Mouse (Mus musculus) ovary, postnatal 10 days (tissue): ENCODE results near the gene Mrpl19.

Source experiments
- DNase-seq: peaks from one replicate; pipeline ENCODE4 v3.0.0; 2022; ENCODE audit warnings: low spot score

Gene Mrpl19

DNA sequence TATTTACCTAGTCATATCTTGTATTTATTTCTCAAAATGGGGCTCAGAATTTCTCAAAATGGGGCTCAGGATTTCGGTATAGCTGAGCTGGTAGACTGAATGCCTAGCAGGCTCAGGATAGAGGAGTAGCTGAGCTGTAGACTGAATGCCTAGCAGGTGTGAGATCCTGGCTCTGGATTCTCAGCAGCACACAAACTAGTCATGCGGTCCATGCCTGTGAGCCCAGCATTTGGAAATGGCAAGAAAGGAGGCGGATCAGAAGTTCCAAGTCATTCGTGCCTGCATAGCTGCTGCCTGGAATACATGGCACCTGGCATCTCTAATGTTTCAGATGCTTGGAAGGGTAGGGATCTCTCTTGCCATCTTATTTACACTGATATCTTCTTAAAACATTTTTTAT is 36.4 kb downstream of the Mrpl19 start:
- no peak for DNase-seq

DNA sequence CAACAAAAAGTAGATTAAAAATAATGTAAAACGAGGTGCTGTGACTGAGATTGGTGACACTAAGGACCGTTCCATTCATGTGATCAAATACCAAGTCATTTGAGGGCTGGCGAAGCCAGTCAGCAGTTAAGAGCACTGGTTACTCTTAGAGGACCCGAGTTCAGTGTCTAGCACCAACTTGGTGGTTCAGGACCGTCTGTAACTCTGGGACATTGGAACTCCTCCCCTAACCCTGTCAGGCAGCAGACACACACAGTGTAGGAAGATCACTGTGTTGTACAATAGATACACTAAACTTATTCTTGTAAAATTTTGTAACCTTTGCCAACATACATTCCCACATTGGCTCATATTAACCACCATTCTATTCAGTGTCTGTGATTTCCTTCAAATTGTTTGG is 41.5 kb downstream of the Mrpl19 start:
- no peak for DNase-seq

DNA sequence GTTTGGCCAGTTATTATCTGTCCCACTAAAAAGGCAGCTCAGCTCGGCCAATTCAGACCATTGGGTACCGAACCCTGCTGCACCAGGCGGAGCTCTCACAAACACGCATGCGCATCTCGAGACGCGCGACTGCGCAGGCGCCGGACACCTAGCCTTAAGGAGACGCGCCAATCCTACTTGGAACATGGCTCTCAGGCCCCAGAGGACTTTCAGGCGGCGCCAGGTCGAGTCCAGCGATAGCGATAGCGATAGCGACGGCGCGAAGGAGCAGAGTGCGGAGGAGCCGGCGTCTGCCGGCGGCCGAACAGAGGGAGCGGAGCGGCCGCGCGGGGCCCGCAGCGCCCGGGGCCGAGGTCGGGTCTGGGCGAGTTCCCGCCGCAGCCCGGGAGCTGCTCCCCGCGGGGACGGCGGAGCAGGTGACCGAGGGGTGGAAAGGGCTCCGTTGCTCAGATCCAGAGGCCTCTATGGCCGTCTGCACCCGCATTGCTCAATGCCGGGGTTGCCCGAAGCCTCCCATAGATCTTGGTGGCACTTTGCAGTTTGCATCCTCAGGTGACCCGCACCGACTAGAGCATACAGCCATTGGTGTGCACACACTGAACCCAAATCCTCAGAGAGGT is 42.1 kb downstream of the Mrpl19 start, which contains the start of gene Gcfc2:
Gcfc2 (plus strand) TSS at position 147 of the 620 bp plus-strand sequence.
- DNase-seq: peak; percentile 97

DNA sequence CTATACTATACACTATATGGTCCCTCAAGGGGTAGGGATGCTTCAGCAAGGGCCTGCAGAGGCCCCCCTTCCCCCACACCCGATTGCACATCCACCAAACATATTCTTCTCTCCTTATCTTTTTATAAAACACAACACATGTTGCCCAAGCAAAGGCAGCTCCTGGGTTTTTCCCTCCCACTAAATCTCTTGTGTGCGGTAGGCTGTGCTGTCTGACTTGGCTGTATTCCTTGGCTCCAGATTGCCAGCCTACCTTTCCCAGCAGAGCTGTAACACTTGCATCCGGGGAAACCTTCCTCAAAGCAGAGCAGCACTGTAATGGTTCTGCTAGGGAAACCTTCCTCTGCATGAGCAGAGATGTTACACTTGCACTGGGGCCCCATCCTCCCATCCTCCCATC is 53.6 kb downstream of the Mrpl19 start:
- no peak for DNase-seq

DNA sequence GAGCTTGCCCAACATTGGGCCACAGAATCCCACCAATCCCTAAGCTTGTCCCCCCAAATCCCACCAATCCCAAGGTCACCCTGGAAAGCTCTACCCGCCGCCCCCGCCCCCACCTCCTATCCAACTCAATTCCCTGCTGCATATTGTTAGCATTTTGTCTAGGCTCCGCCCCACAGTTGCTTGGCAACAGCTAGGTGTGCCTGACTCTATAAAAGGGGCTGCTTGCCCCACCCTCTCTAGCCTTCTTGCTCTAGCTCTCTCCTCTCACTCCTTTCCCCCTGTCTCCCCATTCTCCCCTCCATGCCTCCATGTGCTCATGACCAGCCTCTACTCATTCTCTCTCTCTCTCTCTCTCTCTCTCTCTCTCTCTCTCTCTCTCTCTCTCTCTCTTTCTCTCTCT is 54.0 kb downstream of the Mrpl19 start:
- DNase-seq: no peak

DNA sequence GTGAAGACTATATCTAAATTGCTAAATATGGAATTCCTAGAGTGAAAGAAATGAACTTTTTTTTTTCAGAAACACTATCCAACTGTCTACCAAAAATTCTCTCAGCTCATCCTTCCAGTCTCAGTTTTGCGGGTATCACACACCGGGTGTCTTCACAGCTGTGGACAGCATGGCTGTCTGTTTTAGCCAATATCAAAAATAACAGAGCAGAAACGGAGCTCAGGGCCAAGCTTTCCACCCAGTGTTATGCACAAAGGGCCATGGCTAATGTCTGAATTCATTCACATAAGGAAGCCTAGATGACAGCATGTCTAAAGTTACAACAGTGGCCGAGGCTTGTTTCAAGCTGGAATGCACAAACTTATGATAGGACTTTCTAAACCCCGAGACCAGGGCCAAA is 54.5 kb downstream of the Mrpl19 start:
- DNase-seq: no peak

DNA sequence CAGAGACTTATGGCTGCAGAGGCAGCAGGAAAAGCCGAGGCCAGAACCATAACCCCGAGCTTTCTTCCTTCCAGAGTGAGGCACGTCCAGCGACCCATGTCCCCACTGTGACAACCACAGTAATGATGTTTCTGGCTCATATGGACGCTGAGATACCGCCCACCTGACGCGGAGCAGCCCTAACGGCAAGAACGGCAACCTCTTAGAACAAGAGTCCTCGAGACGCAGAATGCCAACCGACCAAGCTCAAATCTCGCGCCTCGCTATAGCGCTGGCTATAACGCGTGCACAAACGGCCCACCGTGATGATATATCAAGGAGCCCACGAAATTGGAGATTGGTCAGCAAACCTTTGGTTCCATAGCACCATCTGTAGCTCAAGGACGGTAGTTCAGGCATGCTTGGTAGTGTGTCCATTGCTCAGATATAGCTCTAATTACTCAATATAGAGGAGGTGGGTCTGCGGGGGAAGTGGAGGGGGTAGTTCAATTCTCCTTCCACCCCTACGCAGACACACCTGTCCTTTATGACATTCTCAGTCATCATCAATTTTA is 55.4 kb downstream of the Mrpl19 start:
- no peak for DNase-seq
